Mouse (Mus musculus) natural killer cell, adult 2 months (primary cell): ENCODE measurements at regions not wholly inside any gene's neighbourhood (a gene's known extent, or its start where the extent isn't known, plus 50 kb on each side); places are given as distances from the start of the nearest gene placed in this dataset.
A peak's percentile ranks its signal among the peaks of the same experiment; 100 is the strongest.

ENCODE experiments used
- DNase-seq, 2 experiments: peaks; one replicate each; pipeline ENCODE4 v3.0.0; 2022; ENCODE audit warnings: low spot score in 2 of 2

DNA sequence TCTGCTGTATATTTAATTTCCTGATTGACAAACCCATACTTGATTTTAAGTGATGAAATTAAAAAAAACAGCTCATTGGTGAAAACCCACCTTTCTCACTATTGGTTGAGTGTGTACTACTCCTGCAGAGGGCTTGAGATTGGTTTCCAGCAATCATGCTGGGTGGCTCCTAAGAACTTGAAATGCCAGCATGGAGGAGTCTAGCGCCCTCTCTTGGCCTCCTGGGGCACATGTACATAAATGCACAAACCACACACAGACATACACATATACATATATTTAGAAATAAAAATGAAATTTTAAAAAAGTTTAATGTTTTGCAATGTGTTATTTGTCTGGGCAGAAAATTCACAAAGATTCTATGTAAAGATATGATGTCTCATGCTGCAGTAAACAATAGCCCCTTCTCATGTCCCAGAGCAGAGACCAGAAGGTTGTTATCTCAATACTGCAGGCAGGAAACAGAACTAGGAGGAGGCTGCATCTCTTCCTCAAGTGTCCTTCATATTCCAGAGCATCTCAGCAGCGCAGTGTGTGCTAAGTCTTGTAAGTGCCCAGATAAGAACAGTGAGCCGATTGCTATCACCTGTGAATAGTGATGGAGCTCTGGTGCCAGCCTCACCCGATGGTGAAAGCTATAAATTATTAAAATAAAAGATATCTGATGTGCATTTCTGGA lies 108.4 kb upstream of the Fbxo11 start:
- no peak for DNase-seq

- no peak for DNase-seq
Measured at GRCm38 (mm10) chr17:88174242-88174679, 109.2 kb upstream of the Fbxo11 start.

DNA sequence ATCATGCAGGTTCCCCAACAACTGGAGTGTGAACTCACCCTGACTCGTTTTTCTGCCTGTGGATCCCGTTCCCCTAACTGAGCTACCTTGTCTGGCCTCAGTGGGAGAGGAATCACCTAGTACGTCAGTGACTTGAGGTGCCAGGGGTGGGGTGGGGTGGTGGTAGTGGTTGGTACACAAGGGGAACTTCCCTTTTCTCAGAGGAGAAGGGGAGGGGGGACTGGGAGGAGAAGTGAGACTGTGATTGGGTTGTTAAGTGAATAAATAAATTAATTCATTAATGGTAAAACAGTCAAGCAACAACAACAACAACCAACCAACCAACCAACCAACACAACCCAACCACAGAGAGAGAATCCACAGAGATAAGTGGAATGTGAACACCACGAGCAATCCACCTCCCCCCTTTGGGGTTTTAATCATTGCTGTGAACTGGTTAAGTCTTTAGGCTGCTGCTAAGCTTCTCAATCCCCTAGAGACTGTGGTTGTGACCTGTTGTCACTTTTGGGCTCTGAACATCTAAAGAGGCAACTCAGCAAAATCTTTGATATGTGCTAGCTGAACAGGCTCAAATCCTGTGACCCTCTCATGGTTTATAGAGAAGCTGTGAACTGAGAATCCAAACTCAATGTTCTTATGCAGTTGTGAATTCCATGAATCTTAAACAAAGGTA lies 111.0 kb upstream of the Fbxo11 start:
- peak; percentile 3 to 75 for DNase-seq

DNA sequence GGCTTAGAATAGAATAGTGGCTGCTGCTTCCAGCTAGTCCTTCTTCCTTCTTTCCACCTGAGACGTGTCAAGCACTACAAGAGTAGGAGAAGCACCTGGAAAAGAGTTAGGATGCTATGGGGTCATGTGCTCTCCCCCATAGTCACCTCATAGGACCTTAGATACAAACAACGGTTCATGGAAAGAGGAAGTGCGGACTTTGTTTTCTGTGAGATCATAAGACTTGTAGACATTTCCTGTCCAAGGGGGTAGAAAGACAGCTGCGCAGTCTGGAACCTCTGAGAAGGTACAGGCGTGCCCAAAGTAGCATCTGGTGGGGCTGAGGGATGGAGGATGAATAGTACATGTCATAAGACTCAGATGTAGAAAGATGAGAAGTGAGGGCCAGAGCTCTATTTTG lies 125.6 kb upstream of the Fbxo11 start:
- DNase-seq: peak in 1 of 2 experiments; percentile 80

DNA sequence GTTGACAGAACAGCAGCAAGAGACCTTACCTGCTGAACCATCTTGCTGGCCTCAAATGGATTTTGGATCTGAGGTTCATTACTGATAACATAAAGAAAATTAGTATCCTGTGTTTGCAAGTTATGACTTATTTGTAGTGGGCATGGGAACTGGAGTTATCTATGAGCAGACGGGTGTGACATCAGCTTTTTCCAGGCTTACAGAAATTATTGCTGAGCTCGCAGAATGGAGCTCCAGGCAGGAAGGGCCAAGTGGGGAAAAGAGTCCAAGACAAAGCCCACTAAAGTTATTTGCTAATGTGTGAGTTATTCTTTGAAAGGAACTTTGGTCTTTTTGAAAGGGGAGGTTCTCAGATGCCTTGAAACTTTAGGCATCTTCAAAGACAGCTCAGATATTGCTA lies 126.4 kb upstream of the Fbxo11 start:
- no peak for DNase-seq

DNA sequence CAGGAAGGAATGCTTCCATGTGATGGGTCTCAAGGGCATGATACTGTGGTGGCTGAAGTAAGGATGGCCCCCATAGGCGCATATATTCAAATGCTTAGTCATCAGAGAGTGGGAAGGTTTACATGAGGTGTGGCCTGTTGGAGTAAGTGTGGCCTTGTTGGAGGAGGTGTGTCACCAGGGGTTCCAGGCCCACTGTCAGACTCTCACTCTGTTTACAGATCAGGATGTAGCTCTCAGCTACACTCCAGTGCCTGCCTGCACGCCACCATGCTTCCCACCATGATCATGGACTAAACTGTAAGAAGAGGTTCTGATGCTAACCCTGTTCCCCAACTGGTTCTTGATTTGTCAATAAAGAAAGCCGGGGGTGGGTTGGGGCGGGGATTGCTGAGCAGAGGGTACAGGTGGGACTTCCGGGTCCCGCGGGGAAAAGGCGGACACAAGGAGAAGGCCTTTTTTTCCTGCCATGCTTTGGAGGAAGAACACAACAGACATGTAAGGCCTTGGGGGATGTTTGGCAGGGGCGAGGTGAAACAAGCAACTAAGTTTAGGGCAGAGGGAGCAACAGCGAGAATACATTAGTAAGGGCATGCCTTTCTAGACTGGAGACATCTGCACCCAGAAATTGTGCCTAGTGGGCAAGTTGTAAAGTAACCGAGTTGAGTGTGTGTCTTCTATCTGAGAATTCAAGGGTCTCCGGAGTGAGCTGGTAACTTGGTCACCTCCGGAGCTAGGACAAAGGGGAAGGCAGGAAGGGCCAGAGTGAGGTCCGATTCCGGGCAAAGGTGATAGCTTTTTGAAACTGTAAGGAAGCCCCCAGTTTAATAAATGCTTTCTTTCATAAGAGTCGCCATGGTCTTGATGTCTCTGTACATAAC lies 127.1 kb upstream of the Fbxo11 start:
- DNase-seq: no peak

- DNase-seq: no peak
Measured at GRCm38 (mm10) chr17:88194693-88195092, 129.6 kb upstream of the Fbxo11 start.

GRCm38 (mm10) chr17:88195303-88195702 lies 130.2 kb upstream of the Fbxo11 start:
- no peak for DNase-seq

GRCm38 (mm10) chr17:88195893-88196292 lies 130.8 kb upstream of the Fbxo11 start:
- no peak for DNase-seq

GRCm38 (mm10) chr17:88196322-88196721 lies 131.2 kb upstream of the Fbxo11 start:
- DNase-seq: no peak

- DNase-seq: no peak
Measured at GRCm38 (mm10) chr17:88197381-88197780, 132.3 kb upstream of the Fbxo11 start.

DNA sequence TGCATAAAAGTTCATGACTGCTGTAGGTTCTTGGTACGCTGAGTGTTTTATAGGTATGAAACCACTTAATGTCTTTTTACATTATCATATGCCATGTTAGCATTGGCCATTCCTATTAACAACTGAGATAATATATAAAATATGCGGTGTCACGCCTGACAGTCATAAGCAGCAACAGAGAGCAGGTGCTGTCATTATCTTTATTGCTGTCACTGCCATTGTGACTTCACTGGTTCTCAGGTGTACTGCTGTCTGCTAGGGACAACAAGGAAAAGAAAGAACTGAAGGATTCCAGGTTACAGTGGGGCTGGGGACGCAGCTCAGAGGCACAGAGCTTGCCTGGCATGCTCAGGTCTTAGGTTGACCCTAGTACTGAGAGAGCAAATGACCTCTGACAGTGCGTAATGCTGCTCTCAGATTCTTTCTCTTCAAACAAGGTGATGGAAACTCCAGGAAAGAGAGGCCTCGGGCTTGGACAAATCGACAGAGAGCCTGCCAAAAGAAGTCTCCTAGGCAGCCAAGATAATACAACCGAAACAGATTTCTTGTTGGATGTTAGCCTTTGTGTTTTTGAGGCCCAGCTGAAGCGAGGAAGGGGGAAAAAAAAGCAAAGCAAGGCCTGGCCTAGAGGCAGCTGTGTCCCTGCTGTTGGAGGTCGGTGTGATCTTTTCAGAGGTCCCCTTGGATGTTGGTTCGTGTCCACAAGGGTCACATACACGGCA lies 136.3 kb upstream of the Fbxo11 start:
- DNase-seq: no peak

- no peak for DNase-seq
Measured at GRCm38 (mm10) chr17:88202214-88202613, 137.1 kb upstream of the Fbxo11 start.

GRCm38 (mm10) chr17:88209565-88209964 lies 144.5 kb upstream of the Fbxo11 start:
- DNase-seq: peak in 1 of 2 experiments; percentile 27

DNA sequence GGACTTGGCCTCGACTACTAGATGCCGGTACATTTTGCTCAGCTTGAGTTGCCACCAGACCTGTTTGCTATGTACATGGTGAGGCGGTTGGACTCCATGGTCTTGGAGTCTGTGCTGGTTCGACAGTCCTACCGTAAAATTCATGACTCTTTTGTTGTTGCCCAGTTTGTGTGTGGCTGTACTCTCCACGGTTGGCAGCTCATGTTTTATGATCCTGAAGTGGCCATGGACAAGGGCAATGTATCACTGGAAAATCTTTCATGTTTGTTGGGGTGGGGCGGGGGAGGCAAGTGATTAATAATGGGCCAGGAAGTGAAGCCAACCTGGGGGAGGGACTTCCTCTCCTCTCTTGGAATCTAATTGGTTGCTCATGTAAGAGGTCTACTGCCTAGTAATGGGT lies 147.0 kb upstream of the Fbxo11 start:
- DNase-seq: no peak

- no peak for DNase-seq
Measured at GRCm38 (mm10) chr17:88214746-88215145, 149.7 kb upstream of the Fbxo11 start.

DNA sequence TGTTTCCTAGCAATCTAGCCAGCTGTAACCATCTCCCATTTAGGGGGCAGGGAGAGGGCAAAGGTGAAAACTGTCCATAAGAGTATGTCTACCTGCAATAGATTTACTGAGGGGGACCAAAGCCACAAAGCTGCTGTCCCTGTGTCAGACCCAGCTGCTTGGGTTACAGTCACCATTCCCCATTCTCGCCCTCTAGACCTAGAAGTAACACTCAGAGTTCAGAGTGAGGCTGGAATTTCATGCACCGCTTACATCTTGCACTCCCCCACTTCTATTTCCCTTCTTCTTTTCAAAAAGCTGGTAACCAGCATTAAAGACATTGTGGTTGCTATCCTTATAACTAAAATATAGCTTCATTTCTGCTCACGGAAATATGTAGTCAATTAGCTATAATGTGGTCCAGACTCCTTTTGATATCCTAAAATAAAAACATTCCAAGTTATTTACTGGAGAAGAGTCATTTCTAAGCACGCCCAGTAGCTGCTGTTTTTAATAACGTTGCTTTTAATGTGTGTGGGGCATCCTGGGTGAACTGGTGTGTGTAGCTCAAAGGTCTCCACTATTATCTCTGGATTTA lies 157.4 kb upstream of the Fbxo11 start:
- DNase-seq: no peak

DNA sequence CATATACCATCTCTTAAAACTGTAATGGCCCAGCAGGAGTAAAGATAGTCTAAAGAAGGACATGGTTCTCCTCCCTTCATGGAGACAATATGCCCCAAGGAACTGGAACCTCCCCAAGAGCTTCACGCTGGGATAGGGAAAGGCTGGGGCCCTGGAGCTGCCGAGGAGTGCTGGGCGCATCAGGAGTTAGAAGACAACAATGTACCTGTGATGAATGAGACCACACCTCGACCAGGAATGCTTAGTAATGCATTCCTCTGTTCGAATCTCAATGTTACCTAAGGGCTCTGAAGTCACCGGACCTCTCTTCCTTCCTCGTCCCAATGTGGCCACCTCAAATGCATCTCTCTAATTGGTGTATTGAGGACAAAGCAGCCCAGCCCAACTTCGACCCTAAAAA lies 175.4 kb upstream of the Fbxo11 start:
- no peak for DNase-seq

GRCm38 (mm10) chr17:88248625-88249024 lies 183.5 kb upstream of the Fbxo11 start:
- DNase-seq: no peak

- DNase-seq: peak in 1 of 2 experiments; percentile 56
Measured at GRCm38 (mm10) chr17:88251949-88252521, 186.9 kb upstream of the Fbxo11 start.
